Mouse (Mus musculus) frontal cortex, postnatal 25 days (tissue): ENCODE results near the gene March1.
"Not testable (repeated sequence)": the region's sequence is repeated elsewhere in the genome, so short reads cannot be mapped to it uniquely, and the experiment has no call there.

Experiments used
- DNase-seq, 2 experiments: peaks; one replicate each; pipeline ENCODE4 v3.0.0; 2022; ENCODE audit warnings: low spot score in 2 of 2

Gene March1

DNA sequence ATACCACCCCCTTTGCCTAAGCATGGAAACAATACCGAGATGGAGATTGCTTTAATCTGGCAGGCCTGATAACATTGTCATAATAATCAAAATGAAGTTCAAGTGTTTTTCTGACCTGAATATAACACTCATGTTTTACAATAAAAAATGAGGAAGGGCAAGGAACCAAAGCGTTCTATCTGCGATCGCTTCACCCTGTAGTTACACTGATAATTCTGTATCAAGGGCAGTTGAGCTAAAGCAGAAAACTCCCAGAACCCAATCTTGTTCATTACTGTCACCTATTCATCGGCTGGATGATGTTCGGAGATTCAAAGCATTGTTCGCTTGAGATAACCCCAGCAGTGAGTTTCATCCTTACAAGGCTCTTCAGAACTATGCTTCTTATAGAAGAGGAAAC lies 700.1 kb downstream of the March1 start:
- DNase-seq = no peak

DNA sequence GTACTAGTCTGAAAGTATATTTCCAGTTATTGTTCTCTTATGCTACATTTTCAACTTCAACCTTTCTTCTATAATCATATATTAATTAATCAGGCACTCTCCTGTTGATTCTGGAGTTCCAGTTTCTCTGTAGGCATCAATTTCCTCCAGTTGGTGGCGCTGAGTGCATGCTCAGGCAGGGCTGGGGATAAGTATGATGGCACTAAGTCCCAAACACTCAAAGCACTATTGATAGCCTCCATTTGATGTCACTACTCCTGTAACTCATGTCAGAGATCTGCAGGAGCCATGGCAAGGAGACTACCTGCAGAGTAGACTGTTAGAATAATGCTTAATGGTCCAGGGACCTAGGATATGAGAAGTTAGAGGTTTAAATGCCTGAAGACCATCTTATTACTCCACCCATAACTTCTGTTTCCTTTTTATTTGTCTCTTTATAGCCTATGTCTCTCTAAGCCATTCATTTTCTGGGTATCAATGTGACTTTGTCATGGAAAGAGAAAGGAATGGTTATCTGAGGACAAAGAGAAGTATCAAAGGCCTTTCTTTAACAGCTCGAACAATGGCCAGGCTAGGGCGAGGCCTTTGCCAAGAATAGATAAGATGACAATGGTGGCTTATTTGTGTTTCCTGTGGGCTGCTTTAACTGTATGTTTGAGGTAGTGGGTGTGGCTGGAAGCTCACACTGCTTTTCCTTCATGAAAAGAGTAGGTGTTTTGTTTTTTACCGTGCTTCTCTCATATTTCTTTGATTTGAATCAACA lies 705.5 kb downstream of the March1 start:
- DNase-seq = peak in 1 of 2 experiments; percentile 12

DNA sequence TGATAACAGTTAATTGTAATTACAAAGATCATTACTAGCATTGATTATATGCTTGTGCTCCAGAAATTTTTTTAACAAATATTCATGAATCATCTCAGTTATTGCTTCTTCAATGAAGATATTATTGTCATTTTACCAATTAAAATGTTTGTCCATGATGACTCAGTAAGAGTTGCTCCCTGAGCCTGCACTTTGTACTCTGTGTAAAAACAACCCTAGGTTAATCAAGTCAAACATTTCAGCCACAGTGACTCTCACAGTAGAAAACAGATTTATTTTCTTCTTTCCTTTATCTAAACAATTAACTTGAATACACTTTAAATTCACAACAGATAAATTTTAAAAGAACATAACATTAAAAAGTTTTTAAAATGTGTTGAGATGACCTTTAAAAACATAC lies 708.7 kb downstream of the March1 start:
- no peak for DNase-seq

DNA sequence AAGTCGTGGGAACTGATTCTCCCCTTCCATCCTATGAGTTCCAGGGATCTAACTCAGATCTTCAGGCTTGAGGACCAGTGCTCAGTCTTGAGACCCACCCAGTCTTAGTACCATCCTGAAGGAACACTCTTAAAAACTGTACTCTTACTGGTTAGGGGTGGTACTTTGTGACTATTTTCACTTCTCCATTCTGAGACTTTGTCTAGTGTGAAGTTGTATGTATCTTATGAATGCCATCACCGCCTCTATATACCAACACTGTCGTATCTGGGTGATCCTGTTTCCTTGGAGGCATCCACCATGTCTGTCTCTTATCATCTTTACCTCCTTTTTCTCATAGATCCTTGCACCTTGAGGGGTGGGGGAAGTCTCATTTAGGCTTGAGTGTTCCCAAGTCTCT lies 714.5 kb downstream of the March1 start:
- DNase-seq = no peak

DNA sequence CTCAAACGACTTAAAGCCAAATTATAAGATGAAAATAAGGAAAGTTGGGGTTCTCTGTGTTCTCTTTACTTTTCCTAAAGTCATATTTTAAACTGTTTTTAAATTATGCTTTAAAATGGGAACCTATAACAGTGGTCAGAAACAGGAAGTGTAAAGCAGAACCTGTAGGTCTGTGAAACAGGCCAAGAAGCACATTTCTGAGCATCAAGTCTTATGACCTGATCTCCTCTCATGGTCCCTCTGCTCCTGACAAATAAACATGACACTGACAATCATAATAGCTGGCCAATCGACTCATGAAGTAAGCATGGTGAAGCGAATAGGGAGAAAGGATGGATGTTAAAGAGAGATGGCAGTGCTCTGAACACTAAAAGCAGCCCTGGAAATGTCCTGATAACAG lies 716.6 kb downstream of the March1 start:
- DNase-seq = no peak

DNA sequence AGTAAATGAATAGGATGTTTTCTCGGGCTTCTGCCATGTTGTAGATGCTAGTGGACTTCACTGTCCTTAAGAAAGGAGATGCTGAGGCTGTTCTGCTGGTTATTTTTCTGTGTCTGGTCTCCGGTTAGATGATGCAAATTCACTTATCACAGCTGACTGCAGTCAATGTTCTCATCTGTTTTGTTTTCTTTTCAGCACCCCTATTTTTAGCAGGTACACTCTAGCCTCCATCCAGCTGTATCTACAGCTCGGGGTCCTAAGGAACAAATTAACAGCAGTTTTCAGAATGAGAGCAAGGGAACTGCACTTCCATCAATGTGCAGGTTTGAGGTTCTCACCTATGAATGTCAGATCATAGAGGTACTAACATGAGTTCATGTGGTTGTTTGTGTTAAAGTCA lies 721.9 kb downstream of the March1 start:
- DNase-seq = no peak

DNA sequence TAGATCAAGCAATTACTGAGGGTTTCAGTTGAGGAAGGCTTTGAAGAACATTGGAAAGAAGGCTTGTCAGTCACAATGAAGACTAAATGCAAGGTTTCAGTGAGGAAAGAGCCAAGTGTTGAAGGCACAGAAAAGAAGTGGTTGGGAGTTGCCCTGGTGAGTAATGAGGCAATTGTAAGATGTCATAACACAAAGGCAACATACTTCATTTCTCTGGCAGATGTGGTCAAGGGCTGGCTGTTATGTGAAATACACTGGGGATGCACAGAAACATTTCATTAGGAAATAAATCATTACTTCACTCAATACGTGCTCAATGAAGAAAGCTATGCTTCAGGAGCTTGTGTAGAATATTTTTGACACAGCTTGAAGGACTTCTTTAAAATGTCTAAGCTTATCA lies 725.2 kb downstream of the March1 start:
- DNase-seq = no peak

DNA sequence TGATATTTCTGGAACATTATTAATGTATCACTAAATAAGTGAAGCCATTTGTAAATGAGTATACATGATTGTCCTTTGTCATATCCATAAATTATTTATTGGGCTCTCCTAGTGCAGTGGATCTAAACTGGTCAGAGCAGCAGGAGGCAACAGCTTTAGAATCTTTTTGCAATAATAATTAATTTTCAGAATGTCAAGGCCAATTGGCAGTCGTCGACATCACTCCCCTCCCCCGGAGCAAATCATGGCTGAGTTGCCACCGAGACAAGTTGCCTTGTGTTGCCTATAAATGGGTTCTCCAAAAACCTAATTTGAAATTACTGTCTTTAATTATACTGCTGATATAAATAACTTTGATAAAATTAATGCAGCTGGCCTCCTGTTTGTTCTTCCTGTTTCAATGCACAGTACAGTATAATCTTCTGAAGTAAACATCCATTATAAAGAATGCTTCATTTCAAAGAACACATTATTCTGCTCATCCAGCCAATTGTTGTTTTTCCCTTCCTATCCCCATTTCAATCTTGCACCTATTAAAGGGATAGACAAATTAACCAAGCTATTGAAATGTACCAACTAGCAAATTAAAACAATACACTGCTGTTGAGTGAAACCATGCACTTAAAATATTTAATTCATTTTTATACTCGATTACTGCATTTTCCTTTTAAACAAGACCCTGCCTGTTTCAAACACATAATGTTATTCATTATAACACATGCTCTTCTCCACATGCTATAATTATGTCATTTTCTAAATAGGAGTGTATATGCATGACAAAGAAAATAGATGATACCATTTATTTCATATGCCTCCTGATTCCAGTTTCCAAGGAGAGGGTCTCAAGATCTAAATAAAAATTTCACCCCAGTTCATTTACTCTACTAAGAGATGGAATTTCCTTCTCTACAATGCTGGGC lies 745.4 kb downstream of the March1 start:
- no peak for DNase-seq

DNA sequence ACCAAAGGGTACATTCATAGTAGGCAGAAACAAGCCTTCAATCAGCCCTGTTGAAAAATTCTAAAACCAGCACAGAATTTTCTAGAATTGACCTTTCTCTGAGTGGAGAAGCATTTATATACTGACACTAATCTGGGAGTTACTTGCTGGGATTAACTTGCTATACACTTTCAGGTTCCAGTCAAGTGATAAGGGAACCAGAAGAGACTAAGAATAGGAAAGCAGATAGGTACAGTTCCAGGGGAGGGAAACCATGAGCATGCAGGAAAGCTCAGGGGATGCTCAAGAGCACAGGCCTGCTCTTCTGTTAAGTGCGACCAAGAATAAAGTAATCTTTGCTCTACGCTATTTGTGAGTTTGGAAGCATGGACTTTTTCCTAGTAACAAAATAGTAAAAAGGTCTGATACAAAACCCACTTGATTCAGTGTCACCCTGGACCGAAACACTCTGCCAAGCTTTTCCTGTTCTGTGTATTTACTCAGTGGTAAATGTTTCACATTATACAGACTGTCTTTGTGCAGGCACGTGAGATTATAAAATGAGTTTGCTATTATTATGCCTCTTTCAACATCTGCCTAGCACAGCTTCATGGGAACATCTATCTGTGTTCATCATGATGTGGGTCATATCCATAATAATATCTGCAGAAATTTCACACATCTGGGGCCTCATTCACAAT lies 766.1 kb downstream of the March1 start:
- no peak for DNase-seq

DNA sequence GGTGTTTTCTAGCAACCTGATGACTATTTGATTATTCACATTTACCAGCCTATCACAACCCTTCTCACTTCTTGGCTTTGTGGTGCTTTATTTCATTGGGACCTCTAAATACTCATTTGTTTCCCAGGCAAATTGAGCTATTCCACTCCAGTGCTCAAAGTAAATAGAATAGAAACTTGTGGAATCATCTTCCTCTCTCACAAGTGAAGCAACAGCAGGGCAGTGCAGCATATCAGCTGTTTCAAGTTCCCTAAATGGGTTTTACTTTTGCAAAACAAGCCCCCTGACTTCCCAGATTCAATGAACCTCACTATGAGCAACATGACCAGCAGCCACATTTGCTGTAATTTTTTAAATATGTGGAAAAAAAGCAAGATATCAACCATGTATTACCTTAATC lies 768.3 kb downstream of the March1 start:
- no peak for DNase-seq

DNA sequence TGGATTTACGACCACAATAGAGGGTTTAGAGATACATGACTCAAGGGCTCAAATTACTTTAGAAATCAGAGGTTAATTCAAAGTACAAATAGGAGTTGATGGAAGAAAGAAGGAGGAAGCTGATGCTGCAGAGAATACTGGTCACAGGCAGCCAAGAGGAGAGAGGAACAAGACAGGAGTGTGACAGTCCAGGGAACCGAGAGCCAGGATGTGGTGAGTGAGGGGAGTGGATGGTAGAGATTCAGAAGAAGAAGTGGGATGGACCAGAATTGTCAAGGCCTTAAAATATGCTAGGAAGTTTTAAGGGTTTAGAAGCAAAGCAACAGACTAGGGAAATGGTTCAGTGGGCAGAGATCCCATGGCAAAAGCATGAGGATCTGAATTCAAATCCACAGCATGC lies 771.0 kb downstream of the March1 start:
- DNase-seq = no peak

DNA sequence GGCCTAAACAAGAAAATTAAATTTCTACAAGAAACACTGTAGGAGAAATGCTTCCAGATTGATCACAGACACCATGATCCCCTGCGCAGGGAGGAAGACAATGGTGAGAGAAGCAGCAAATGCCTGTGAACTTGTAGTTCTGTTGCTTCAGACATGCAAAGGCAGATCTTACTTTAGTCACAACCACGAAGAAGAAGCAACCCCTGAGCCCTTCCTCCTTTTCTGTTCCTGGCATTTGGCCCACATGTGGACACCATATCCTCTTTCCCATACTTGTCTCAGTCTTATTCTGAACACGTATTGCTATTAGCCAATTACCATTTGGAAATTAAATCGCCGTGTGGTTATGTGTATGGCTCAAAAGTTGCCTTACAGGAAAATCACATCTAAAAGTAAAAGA lies 773.9 kb downstream of the March1 start:
- DNase-seq = no peak

DNA sequence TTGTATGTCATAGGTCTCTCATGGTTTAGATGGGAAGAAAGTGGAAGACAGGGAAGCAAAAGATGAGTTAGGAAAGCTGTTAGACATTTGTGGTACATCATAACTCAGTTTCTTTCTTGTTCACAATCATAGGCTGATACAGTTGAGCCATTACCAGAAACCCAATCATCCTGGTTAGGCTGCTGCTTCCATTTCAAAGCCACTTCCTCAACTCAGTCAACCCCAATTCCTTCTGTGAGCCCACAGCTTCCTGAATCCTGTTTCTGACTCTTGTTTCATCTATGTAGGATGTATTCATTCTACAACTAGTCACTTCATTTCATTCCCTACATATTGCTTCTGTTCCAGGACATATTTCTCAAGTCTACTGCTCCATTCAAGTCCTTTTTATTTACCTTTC lies 775.2 kb downstream of the March1 start:
- no peak for DNase-seq

DNA sequence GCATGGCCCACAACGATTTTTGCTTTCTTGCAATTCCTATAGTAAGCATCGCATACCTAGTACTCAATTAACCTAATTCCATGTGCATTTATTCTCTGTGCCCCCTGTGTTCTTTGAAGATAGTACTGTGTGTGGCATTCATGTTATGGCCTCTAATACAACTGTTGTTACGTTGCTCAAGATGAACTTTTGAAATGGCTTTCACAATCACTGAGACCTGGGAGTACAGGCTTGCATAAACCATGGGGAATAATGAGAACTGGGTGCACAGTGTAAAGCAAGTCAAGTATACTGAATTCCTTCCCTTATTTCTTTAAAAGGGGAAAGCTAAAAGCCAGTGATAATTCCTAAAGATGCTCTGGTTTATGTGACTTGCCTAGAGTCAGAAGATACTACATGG lies 776.4 kb downstream of the March1 start:
- no peak for DNase-seq

DNA sequence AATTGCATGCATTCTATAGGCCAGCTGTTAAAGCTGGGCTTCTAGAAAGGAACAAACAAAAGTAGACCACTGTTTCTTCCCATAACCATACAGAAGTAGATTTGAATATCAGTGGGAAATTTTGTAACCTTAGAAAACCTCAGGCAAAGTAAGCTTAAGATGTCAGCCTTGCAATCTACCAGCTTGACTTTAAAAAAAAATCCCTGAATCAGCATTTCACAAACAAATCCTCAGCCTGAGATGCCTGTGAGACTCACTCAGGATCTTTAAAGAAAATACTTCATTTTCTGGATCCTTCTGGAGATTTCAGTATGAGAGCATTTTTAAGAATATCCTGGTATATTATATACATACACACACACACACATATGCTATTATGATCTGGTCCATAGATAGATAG lies 780.1 kb downstream of the March1 start:
- no peak for DNase-seq

DNA sequence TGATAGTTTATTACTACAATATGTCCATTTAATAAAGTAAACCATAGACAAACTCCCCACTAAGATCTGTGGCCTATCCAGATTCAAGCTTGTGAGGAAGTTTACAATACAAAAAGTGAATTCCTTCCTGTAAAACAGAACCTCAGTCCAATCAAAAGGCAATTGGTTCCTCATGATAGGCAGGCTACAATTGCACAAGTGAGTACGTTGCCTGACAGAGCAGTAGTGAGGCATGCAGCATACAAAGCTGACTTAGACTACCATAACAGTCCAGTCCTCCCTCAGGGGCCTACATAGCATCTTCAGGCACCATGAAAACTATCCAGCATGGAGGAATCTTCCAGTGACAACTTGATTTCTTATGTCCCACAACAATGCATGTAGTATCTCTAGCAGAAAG lies 782.4 kb downstream of the March1 start:
- DNase-seq = no peak

DNA sequence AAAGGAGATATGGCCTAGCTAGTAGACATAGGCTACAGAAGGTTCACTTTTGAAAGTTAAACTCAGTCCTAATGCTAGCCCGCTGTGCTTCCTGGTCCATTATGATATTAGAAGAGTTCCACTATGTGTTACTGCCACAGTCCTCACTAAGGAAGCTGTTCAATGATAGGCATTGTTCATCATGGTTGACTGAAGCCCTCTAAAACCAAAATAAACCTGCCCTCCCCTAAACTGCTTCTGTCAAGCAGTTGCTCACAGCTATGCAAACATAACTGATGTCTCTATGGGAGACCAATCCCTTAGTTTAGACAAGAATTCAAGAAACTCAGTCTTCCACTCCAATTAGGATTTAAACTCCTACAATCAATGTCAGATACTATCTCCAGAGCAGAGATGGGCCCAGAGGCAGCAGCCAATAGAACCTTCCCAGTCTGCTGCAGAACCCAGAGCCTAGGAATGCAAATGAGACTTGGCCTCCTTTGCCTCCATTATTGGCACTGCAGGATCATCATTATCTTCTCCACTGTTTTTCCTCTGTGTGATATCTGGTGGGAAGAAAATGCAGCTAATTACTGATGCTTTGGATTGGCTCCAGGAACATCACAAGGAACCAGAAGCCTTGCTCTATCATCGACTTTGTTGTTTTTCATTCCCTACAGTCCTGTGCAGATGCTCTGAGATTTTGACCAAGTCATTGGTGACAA lies 787.2 kb downstream of the March1 start:
- no peak for DNase-seq

DNA sequence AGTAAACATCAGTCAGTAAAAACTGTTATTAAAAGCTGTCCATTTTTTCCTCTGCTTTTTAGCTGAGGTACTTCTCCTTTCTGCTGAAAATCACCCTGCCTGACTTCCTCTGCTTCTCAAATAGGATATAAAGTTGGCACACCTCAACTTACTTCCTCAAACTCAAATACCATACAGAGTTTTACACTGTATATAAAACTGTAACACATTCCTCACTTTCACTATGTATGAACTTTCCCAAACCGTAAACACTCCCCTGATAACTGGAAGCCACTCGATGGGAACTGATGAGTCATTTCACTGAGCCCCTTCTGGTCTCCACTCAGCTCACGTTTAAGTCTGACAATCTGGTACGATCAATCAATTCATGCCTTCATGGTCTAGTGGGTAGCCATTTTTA lies 788.1 kb downstream of the March1 start:
- not testable (repeated sequence) for DNase-seq

DNA sequence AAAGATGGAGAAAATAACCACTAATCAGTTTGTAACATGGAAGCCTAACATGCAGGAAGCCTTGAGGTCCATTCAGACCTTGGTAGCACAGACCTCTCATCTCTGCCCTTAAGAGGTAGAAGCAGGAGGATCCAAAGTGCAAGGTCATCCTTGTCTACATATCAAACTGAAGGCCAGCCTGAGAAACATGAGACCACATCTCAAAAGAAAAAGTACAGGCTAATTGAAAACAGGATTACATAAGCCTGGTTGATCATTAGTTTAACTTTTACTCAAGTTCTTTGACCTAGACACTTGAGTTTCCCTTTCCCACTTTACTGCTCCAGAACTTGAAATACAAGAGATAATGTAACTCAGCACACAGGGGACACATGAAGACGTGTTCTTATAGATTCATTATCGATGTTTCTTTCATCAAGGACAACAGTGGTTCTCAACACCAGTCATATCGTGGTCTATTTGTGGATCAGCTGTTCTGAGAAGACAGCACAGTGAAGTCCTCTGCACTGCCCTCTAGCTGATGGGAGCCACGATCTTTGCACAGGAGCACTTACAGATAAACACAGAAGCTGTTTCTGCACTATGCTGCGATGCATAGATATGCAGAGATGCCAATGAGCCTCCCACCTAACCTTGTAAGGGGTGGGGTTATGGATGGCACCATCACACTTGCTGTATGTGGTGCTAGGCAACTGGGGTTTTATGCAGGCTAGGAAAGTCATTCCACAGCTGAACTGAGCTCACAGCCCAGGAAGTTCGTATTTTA lies 789.1 kb downstream of the March1 start:
- no peak for DNase-seq

DNA sequence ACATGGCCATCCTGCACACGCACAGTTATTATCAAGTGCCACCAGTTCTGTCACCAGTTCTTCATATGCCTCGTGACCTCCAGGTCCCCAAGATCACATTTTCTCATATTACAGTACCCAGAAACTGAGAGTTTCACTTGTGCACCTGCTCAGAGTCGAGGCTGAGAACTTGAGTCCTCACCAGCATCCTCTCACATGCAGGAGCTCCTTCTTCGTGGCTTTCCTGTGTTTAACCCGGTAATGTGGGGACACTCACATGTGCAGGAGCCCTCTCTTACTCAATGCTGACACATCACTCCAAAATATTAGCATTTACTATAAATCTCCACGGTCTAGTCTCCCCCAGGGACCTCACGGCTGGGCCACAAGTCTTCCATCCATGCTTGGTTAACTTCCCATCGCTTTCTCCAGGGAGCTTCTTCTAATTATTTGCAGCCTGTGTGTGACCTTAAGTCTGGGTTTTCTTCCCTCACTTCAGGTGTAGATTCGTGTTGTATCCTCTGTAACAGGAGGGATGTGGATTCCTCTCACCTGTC lies 792.4 kb downstream of the March1 start:
- no peak for DNase-seq

DNA sequence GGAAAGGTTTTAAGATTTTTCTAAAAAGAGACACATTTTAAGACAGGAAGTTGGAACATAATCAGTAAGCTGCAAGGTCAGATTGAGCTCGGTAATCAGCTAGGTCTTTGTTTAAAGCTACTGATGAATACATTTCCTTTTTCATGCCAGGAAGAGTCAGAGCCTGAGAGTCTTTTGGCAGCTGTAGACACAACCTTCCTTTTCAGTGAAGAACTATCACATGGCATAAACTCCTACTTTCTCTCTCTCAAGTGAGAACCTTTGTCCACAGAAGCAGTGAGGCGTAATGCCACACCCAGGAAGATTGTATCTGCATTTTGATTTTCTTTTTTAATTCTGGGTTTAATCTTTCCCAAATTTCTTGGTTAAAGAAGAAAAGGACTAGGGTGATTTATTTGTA lies 795.4 kb downstream of the March1 start:
- no peak for DNase-seq
